Mouse (Mus musculus) neural tube, embryonic 15.5 days (tissue): ENCODE results near the gene Fam168a. TPM values are rescaled to one million over a fixed set of nuclear protein-coding genes. Genes with fewer than 3 reads are reported as not detected.
A peak's percentile ranks its signal among the peaks of the same experiment; 100 is the strongest.

ENCODE experiments used
- ATAC-seq: fragments of 200-750 bp; cut with Nextera tagmentation; 2 replicates; pipeline ENCODE4 v1.8.0; 2017; ENCODE audit warnings: mild to moderate bottlenecking, moderate TSS enrichment, moderate library complexity; ENCODE audit not compliant: low FRiP score
- H3K27ac ChIP-seq: fragments of 300-500 bp; sonication (generic); replicated peaks from 2 replicates; pipeline ENCODE4 v1.5.1; 2015; ENCODE audit warnings: mild to moderate bottlenecking, inconsistent platforms
- H3K27me3 ChIP-seq: fragments of 300-500 bp; sonication (generic); replicated peaks from 2 replicates; pipeline ENCODE4 v1.6.1; 2015; ENCODE audit warnings: inconsistent platforms
- H3K36me3 ChIP-seq: fragments of 300-500 bp; sonication (generic); 2 replicates; pipeline ENCODE4 v1.6.1; 2015; ENCODE audit warnings: inconsistent platforms
- H3K4me1 ChIP-seq: fragments of 300-500 bp; sonication (generic); 2 replicates; pipeline ENCODE4 v1.6.1; 2015; ENCODE audit warnings: inconsistent platforms
- H3K4me2 ChIP-seq: fragments of 300-500 bp; sonication (generic); 2 replicates; pipeline ENCODE4 v1.6.1; 2015; ENCODE audit warnings: inconsistent platforms, mild to moderate bottlenecking, moderate library complexity
- H3K4me3 ChIP-seq: fragments of 300-500 bp; sonication (generic); replicated peaks from 2 replicates; pipeline ENCODE4 v1.5.1; 2015; ENCODE audit warnings: mild to moderate bottlenecking, inconsistent platforms
- H3K9ac ChIP-seq: fragments of 300-500 bp; sonication (generic); replicated peaks from 2 replicates; pipeline ENCODE4 v1.6.1; 2015; ENCODE audit warnings: mild to moderate bottlenecking, inconsistent platforms
- H3K9me3 ChIP-seq: fragments of 300-500 bp; sonication (generic); replicated peaks from 2 replicates; pipeline ENCODE4 v1.6.1; 2016; ENCODE audit warnings: inconsistent platforms
- WGBS: fragments of 180-500 bp; shearing (Covaris S2); methylation state at CpG from one replicate; pipeline ENCODE4 v1.1.7; 2015; ENCODE audit warnings: mixed read lengths; 5-methylcytosine and 5-hydroxymethylcytosine counted together
- polyA plus RNA-seq: library from polyadenylated mRNA; unstranded; fragments of >200 nt; fragmentation: Nextera tagmentation; extraction: Ambion mirVana; gene quantifications from 2 replicates; pipeline ENCODE4 v1.2.1, GENCODE M21; 2015

Gene Fam168a
- polyA plus RNA-seq, 1 experiment from 2014 or later: 119 TPM

- Histone ChIP-seq H3K27ac (no peak overlapping the region), H3K4me1 (no peaks in the 10 kb centered on the region), H3K4me2 (no peak overlapping the region), H3K27me3 (no peaks in the 10 kb centered on the region), H3K4me3 (no peak overlapping the region), H3K9me3 (no peaks in the 10 kb centered on the region), H3K9ac (no peak overlapping the region), H3K36me3 (no peaks in the 10 kb centered on the region)
- no peak for ATAC-seq
- 67% methylated on average over 15 of the region's 15 CpGs for WGBS
Observed at GRCm38 (mm10) chr7:100678948-100679880, 27.2 kb upstream of the Fam168a start.

- no peaks in the 10 kb centered on the region for H3K27me3 ChIP-seq
- 56% methylated on average over 5 of the region's 5 CpGs for WGBS
- no peaks in the 10 kb centered on the region for H3K4me1 ChIP-seq
- no peak overlapping the region for H3K4me3 ChIP-seq
- H3K9ac ChIP-seq: no peak overlapping the region
- H3K9me3 ChIP-seq: no peaks in the 10 kb centered on the region
- no peak for ATAC-seq
- no peak overlapping the region for H3K27ac ChIP-seq
- H3K4me2 ChIP-seq: no peak overlapping the region
- H3K36me3 ChIP-seq: no peaks in the 10 kb centered on the region
Observed at GRCm38 (mm10) chr7:100681132-100681531, 25.3 kb upstream of the Fam168a start.

DNA sequence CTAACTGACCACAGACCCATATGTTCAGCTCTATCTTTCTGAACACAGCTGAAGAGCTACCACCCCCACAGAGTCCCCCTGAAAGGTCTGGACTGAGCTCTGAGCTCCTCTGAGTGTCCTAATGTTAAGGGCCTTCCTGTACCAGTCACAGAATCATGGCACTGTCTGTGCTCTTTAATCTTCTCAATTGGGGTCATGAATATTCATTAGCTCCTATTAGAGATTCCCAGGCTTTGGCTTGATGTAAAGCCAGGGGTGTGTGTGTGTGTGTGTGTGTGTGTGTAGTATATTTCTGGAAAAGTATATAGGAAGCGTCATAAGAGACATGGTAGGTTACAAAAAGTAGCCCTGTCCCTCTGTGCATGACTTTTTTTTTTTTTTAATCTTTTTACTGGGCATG lies 23.2 kb upstream of the Fam168a start:
- ATAC-seq: no peak
- Histone ChIP-seq H3K27ac (no peak overlapping the region), H3K36me3 (no peaks in the 10 kb centered on the region), H3K9me3 (no peaks in the 10 kb centered on the region), H3K27me3 (no peaks in the 10 kb centered on the region), H3K4me1 (no peaks in the 10 kb centered on the region), H3K9ac (no peak overlapping the region), H3K4me2 (no peak overlapping the region), H3K4me3 (no peak overlapping the region)
- 74% methylated on average over 1 of the region's 1 CpGs for whole genome bisulfite sequencing

DNA sequence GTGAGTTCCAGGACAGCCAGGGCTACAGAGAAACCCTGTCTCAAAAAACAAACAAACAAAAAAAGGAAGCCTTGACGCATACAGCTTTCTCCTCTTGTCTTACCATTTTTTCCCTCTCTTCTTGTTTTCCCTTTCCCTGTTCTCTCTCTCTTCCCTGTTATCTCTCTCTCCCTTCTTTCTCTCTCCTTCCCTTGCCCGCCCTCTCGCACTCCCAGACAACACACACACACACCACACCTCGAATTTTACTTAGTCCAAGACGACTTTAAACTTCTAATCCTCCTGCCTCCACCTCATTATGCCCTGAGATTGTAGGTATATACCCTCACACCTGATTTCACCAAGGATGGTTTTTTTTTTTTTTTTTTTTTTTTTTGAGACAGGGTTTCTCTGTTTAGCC lies 22.4 kb upstream of the Fam168a start:
- no peaks in the 10 kb centered on the region for H3K4me1 ChIP-seq
- WGBS: 74% methylated on average over 5 of the region's 5 CpGs
- no peak overlapping the region for H3K9ac ChIP-seq
- no peaks in the 10 kb centered on the region for H3K9me3 ChIP-seq
- no peak for ATAC-seq
- no peak overlapping the region for H3K4me2 ChIP-seq
- no peaks in the 10 kb centered on the region for H3K36me3 ChIP-seq
- H3K27me3 ChIP-seq: no peaks in the 10 kb centered on the region
- H3K4me3 ChIP-seq: no peak overlapping the region
- H3K27ac ChIP-seq: no peak overlapping the region

DNA sequence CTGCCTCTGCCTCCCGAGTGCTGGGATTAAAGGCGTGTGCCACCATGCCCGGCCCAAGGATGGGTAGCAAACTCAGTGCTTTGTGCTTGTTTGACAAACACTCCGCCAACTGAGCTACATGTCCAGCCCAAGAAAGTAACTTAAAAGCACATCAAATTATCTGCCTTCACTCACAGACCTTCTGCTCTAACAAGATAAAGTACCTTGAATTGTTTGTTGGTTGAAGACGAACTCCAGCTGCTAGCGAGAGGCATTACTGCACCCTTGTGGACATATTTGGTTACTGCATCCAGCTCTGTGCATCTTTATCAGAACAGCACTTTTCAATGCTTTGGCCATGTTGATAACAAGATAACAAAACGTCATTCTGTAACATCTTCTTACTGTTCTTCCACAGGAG lies 21.9 kb upstream of the Fam168a start:
- Histone ChIP-seq H3K9ac (no peak overlapping the region), H3K4me3 (no peak overlapping the region), H3K4me1 (no peaks in the 10 kb centered on the region), H3K27ac (no peak overlapping the region), H3K27me3 (no peaks in the 10 kb centered on the region), H3K36me3 (no peaks in the 10 kb centered on the region), H3K4me2 (no peak overlapping the region), H3K9me3 (no peaks in the 10 kb centered on the region)
- WGBS: 54% methylated on average over 7 of the region's 7 CpGs
- no peak for ATAC-seq

GRCm38 (mm10) chr7:100685061-100686030 lies 21.1 kb upstream of the Fam168a start:
- H3K27me3 ChIP-seq: no peaks in the 10 kb centered on the region
- H3K27ac ChIP-seq: no peak overlapping the region
- H3K9ac ChIP-seq: no peak overlapping the region
- H3K4me1 ChIP-seq: no peaks in the 10 kb centered on the region
- H3K4me3 ChIP-seq: no peak overlapping the region
- H3K9me3 ChIP-seq: no peaks in the 10 kb centered on the region
- no peaks in the 10 kb centered on the region for H3K36me3 ChIP-seq
- 45% methylated on average over 13 of the region's 13 CpGs for WGBS
- peak; percentile 87 for ATAC-seq
- H3K4me2 ChIP-seq: no peak overlapping the region

DNA sequence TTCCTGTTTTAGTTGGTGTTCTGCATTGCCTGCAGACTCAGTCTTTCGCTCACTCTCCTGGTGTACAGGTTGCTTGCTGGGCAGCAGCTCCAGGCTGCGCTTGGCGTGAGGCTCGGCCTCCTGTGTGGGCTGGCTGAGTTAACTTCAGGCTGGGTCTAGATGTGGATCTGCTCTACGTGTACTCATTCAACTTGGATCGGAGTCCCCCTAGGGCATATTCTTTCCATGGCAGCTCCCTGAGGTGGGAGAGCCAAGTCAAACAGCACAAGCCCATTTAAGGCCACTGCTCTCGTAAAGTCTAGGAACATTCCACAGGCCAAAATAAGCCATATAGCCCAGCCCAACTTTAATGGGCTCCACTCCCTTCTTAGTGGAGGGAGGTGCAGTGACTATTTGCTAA lies 18.0 kb upstream of the Fam168a start:
- H3K4me1 ChIP-seq: no peaks in the 10 kb centered on the region
- H3K4me3 ChIP-seq: no peak overlapping the region
- ATAC-seq: no peak
- H3K9me3 ChIP-seq: no peaks in the 10 kb centered on the region
- 83% methylated on average over 7 of the region's 7 CpGs for WGBS
- no peak overlapping the region for H3K4me2 ChIP-seq
- no peaks in the 10 kb centered on the region for H3K27me3 ChIP-seq
- no peaks in the 10 kb centered on the region for H3K36me3 ChIP-seq
- H3K9ac ChIP-seq: no peak overlapping the region
- H3K27ac ChIP-seq: no peak overlapping the region

DNA sequence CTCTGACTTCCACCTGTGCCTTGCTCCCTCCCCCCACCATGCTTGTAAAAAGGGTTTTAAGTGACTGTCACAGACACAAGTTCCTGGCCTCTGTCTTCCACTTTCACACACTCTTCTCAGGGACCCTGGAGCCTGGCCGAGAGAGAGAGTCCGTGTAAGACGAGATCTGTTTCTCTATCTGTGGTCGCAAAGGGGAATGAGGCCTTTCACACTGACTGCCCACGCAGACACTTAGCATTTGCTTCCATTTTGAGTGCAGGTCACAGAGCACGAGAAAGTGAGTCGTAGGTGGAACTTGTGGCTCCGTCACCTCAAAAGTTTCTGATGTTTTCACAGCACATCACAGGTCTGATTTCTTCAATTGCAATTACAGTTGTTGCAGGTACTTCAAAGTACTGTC lies 13.2 kb upstream of the Fam168a start:
- ATAC-seq: no peak
- no peaks in the 10 kb centered on the region for H3K27me3 ChIP-seq
- no peaks in the 10 kb centered on the region for H3K9me3 ChIP-seq
- H3K27ac ChIP-seq: no peak overlapping the region
- no peak overlapping the region for H3K4me2 ChIP-seq
- no peak overlapping the region for H3K9ac ChIP-seq
- no peaks in the 10 kb centered on the region for H3K4me1 ChIP-seq
- 71% methylated on average over 8 of the region's 8 CpGs for WGBS
- no peaks in the 10 kb centered on the region for H3K36me3 ChIP-seq
- no peak overlapping the region for H3K4me3 ChIP-seq

DNA sequence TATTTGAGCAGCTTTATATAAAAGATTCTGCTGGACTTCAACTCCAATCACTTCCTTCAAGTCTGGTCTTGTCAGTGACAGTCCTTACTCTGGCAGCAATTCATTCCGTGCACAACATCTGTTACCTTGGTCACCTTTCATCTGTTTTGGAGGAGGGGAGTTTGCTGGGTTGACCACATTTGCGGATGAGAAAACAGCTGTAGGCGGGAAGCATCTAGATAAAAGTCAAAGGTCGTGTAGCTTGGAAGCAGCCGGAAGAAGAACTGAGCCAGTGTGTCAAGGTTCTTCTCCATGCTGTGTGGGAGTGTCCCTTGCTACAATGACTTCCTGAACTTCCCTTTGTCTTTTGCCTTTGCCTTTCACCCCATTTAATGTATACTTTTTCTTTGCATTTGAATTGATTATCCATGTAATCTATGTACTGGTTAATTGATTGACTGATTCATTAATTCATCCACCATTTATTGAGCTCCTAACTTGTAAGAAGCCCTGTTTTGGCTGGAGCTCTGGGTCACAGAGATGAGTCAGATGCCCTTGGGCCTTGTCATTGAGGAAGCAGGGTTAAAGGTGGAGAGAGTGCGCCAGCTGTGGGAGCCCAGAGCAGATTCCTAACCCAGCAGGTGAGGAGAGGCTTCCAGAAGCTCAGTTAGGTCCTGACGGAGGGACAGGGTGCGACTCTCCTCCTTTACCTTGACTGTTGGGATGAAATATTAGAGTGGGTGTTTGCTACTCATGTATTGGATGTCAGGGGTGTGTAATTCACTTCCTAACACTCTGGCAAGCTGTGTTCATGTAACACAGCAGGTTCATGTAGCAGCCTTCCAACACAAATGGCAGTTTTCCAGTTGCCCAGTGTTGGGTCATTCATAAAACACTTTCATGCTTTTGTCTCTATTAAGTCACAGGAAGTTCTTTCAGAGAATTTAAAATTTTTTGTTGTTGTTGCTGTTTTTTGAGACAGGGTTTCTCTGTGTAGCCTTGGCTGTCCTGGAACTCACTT lies 6.4 kb upstream of the Fam168a start:
- Histone ChIP-seq H3K9me3 (no peaks in the 10 kb centered on the region), H3K4me1 (no peaks in the 10 kb centered on the region), H3K27ac (no peak overlapping the region), H3K4me2 (no peak overlapping the region), H3K27me3 (no peaks in the 10 kb centered on the region), H3K4me3 (no peak overlapping the region), H3K36me3 (no peaks in the 10 kb centered on the region), H3K9ac (no peak overlapping the region)
- ATAC-seq: no peak
- 61% methylated on average over 8 of the region's 8 CpGs for WGBS

DNA sequence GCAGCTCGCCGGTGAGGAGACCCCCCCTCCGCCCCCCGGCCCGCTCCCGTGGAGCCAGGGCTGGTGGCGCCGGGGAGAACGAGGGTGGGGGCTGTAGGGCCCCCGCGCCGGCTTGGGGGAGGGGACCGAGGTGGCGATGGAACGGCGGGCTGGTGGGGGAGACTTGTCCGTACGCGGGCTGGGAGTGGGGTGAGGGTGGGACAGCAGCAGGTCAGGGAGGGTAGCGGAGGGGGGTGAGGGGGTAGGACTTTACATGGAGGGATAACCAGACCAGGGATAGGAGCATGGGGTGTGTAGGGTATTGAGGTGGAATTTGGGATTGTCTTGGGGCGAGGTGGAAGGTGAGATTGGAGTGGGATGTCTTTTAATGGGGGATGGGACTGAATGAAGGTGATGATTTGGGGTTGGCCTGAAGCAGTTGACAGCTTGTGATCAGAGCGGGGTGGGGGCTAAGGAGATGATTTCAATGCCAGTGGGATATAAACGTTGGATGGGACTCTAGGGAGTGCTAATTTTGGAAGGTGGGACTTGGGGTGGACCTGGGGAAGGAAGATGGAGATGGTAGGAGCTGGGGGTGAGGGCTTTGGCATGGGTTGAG lies 547 bp downstream of the Fam168a start:
- Histone ChIP-seq H3K4me3 (peak overlapping the region; percentile 91), H3K4me2 (peak overlapping the region; percentile 73), H3K36me3 (no peaks in the 10 kb centered on the region), H3K27ac (peak overlapping the region; percentile 100), H3K4me1 (peaks cover 25% of the 10 kb centered on the region), H3K9ac (peak overlapping the region; percentile 99), H3K27me3 (no peaks in the 10 kb centered on the region), H3K9me3 (no peaks in the 10 kb centered on the region)
- WGBS: 1% methylated on average over 23 of the region's 23 CpGs
- peak; percentile 64; the same call in 1 of the 2 replicates for ATAC-seq
